Mouse (Mus musculus) embryonic facial prominence, embryonic 11.5 days (tissue): ENCODE results near the gene Sp7. TPM values are rescaled to one million over a fixed set of nuclear protein-coding genes. Genes with fewer than 3 reads are reported as not detected.
A peak's percentile ranks its signal among the peaks of the same experiment; 100 is the strongest.
"Not testable (repeated sequence)": the region's sequence is repeated elsewhere in the genome, so short reads cannot be mapped to it uniquely, and the experiment has no call there.

Experiments
- ATAC-seq: fragments of 200-750 bp; cut with Nextera tagmentation; replicated peaks from 2 replicates; pipeline ENCODE4 v1.8.0; 2017; ENCODE audit warnings: low read depth; ENCODE audit not compliant: insufficient number of reproducible peaks, low FRiP score, low TSS enrichment
- DNase-seq: peaks from one replicate; pipeline ENCODE4 v3.0.0-alpha.2; 2015; ENCODE audit warnings: low spot score
- H3K27ac ChIP-seq: fragments of 300-500 bp; sonication (generic); replicated peaks from 2 replicates; pipeline ENCODE4 v1.5.1; 2014; ENCODE audit warnings: mild to moderate bottlenecking, low read depth, low read length, control low read depth
- H3K27me3 ChIP-seq: fragments of 300-500 bp; sonication (generic); 2 replicates; pipeline ENCODE4 v1.6.1; 2014; ENCODE audit warnings: mild to moderate bottlenecking, low read length, moderate library complexity, mixed read lengths; ENCODE audit not compliant: control insufficient read depth, insufficient read depth
- H3K36me3 ChIP-seq: fragments of 300-500 bp; sonication (generic); replicated peaks from 2 replicates; pipeline ENCODE4 v1.6.1; 2014; ENCODE audit warnings: low read depth, mild to moderate bottlenecking, low read length, moderate library complexity, mixed read lengths; ENCODE audit not compliant: control insufficient read depth, insufficient read depth
- H3K4me1 ChIP-seq: fragments of 300-500 bp; sonication (generic); 2 replicates; pipeline ENCODE4 v1.6.1; 2014; ENCODE audit warnings: low read length, mixed read lengths; ENCODE audit not compliant: control insufficient read depth, insufficient read depth
- H3K4me2 ChIP-seq: fragments of 300-500 bp; sonication (generic); 2 replicates; pipeline ENCODE4 v1.6.1; 2014; ENCODE audit warnings: low read depth, mild to moderate bottlenecking, control low read depth, low read length, moderate library complexity
- H3K4me3 ChIP-seq: fragments of 300-500 bp; sonication (generic); 2 replicates; pipeline ENCODE4 v1.5.1; 2014; ENCODE audit warnings: low read depth, low read length, control low read depth
- H3K9ac ChIP-seq: fragments of 300-500 bp; sonication (generic); replicated peaks from 2 replicates; pipeline ENCODE4 v1.6.1; 2014; ENCODE audit warnings: mild to moderate bottlenecking, control low read depth, low read length
- H3K9me3 ChIP-seq: fragments of 300-500 bp; sonication (generic); replicated peaks from 2 replicates; pipeline ENCODE4 v1.6.1; 2016; ENCODE audit warnings: mild to moderate bottlenecking, low read length, inconsistent platforms, mixed read lengths; ENCODE audit not compliant: control insufficient read depth
- WGBS: fragments of 180-500 bp; shearing (Covaris S2); extraction: QIAGEN DNeasy Blood & Tissue Kit; methylation state at CpG from one replicate; pipeline ENCODE4 v1.1.7; 2014; 5-methylcytosine and 5-hydroxymethylcytosine counted together
- polyA plus RNA-seq: library from polyadenylated mRNA; unstranded; fragments of >200 nt; fragmentation: Nextera tagmentation; extraction: Ambion mirVana; gene quantifications from 2 replicates; pipeline ENCODE4 v1.2.1, GENCODE M21; 2014

The Sp7 gene
- polyA plus RNA-seq, 1 experiment from 2014 or later, result 2.4 TPM

GRCm38 (mm10) chr15:102350942-102351291 is 16.1 kb downstream of the Sp7 start:
- Histone ChIP-seq H3K4me2 (peak overlapping the region; percentile 47), H3K36me3 (peaks cover 5% of the 10 kb centered on the region), H3K9me3 (no peaks in the 10 kb centered on the region), H3K4me3 (peak overlapping the region; percentile 75), H3K4me1 (peaks cover 2% of the 10 kb centered on the region; the same call in 1 of the 2 replicates), H3K27me3 (no peaks in the 10 kb centered on the region), H3K9ac (peak overlapping the region; percentile 48), H3K27ac (no peak overlapping the region)
- ATAC-seq, result peak; percentile 2; the same call in 1 of the 2 replicates
- no peak for DNase-seq
- WGBS, result 12% methylated on average over 11 of the region's 11 CpGs

GRCm38 (mm10) chr15:102350138-102350941 is 16.6 kb downstream of the Sp7 start, which contains the start of gene Aaas:
Aaas (minus strand) TSS chr15:102350771.
- Histone ChIP-seq H3K4me3 (peak within 1 kb of the TSS; percentile 75), H3K36me3 (peaks cover 5% of the 10 kb centered on the region), H3K27me3 (no peaks in the 10 kb centered on the region), H3K4me1 (no peaks in the 10 kb centered on the region; the same call in 1 of the 2 replicates), H3K9me3 (no peaks in the 10 kb centered on the region), H3K4me2 (peak within 1 kb of the TSS; percentile 57), H3K9ac (peak within 1 kb of the TSS; percentile 83), H3K27ac (peak within 1 kb of the TSS; percentile 66)
- DNase-seq (peak; percentile 98), ATAC-seq (peak; percentile 81)
- under 1% methylated on average over 56 of the region's 56 CpGs for WGBS

GRCm38 (mm10) chr15:102346444-102346843 is 20.5 kb downstream of the Sp7 start:
- ATAC-seq (no peak), DNase-seq (no peak)
- Histone ChIP-seq H3K27me3 (no peaks in the 10 kb centered on the region), H3K4me1 (no peaks in the 10 kb centered on the region; the same call in 1 of the 2 replicates), H3K4me2 (no peak overlapping the region), H3K9ac (no peak overlapping the region), H3K27ac (no peak overlapping the region), H3K36me3 (peaks cover 5% of the 10 kb centered on the region), H3K9me3 (no peaks in the 10 kb centered on the region), H3K4me3 (no peak overlapping the region)
- 76% methylated on average over 4 of the region's 4 CpGs for WGBS

- Histone ChIP-seq H3K9ac (no peak overlapping the region), H3K36me3 (peaks cover 5% of the 10 kb centered on the region), H3K9me3 (no peaks in the 10 kb centered on the region), H3K4me2 (no peak overlapping the region), H3K4me1 (no peaks in the 10 kb centered on the region), H3K27ac (no peak overlapping the region), H3K27me3 (no peaks in the 10 kb centered on the region), H3K4me3 (no peak overlapping the region)
- DNase-seq (no peak), ATAC-seq (no peak)
- WGBS, result 95% methylated on average over 3 of the region's 3 CpGs
These were observed 22.5 kb downstream of the Sp7 start for GRCm38 (mm10) chr15:102344490-102344889.

- no peak overlapping the region for H3K4me3 ChIP-seq
- no peak overlapping the region for H3K27ac ChIP-seq
- no peak overlapping the region for H3K4me2 ChIP-seq
- H3K36me3 ChIP-seq, result peaks cover 18% of the 10 kb centered on the region
- DNase-seq, result peak; percentile 60
- no peaks in the 10 kb centered on the region for H3K27me3 ChIP-seq
- H3K9me3 ChIP-seq, result no peaks in the 10 kb centered on the region
- no peak overlapping the region for H3K9ac ChIP-seq
- ATAC-seq, result no peak
- no peaks in the 10 kb centered on the region for H3K4me1 ChIP-seq
- WGBS, result 16% methylated on average over 1 of the region's 1 CpGs
These were observed 25.4 kb downstream of the Sp7 start for GRCm38 (mm10) chr15:102341580-102341979.

- 73% methylated on average over 5 of the region's 5 CpGs for WGBS
- ATAC-seq, result no peak
- H3K36me3 ChIP-seq, result peaks cover 21% of the 10 kb centered on the region
These were observed 27.4 kb downstream of the Sp7 start for GRCm38 (mm10) chr15:102339612-102340011.

GRCm38 (mm10) chr15:102336946-102337345 is 30.0 kb downstream of the Sp7 start:
- ATAC-seq (no peak), DNase-seq (no peak)
- Histone ChIP-seq H3K4me3 (no peak overlapping the region), H3K27me3 (no peaks in the 10 kb centered on the region), H3K4me1 (peaks cover 5% of the 10 kb centered on the region; the same call in 1 of the 2 replicates), H3K27ac (no peak overlapping the region), H3K36me3 (peaks cover 24% of the 10 kb centered on the region), H3K9ac (no peak overlapping the region), H3K4me2 (no peak overlapping the region), H3K9me3 (no peaks in the 10 kb centered on the region)
- 86% methylated on average over 4 of the region's 4 CpGs for WGBS

More at GRCm38 (mm10) chr15:102339612-102340011, 27.4 kb downstream of the Sp7 start:
- Histone ChIP-seq H3K4me2 (no peak overlapping the region), H3K9ac (no peak overlapping the region), H3K4me3 (no peak overlapping the region), H3K4me1 (no peaks in the 10 kb centered on the region), H3K27me3 (no peaks in the 10 kb centered on the region), H3K27ac (no peak overlapping the region), H3K9me3 (no peaks in the 10 kb centered on the region)
- no peak for DNase-seq

GRCm38 (mm10) chr15:102335925-102336324 is 31.1 kb downstream of the Sp7 start:
- H3K36me3 ChIP-seq, result peaks cover 24% of the 10 kb centered on the region
- not testable (repeated sequence) for H3K4me2 ChIP-seq, H3K4me1 ChIP-seq, H3K9me3 ChIP-seq, H3K27me3 ChIP-seq, H3K4me3 ChIP-seq, ATAC-seq, H3K27ac ChIP-seq, H3K9ac ChIP-seq
- 90% methylated on average over 5 of the region's 5 CpGs for WGBS
- DNase-seq, result peak; percentile 46
